Mouse (Mus musculus): Measurements from ENCODE around the gene Zfp553.

- peak; percentile 24; the same call in 1 of the 2 replicates for TF ChIP-seq CTCF (IDR thresholded peaks at IDR 0.05; ENCODE audit: low read depth, low read length)
- no peak for TF ChIP-seq POLR2A (IDR thresholded peaks at IDR 0.05; ENCODE audit: borderline replicate concordance, low read depth, low read length)
Measured at GRCm38 (mm10) chr7:127228615-127229303, 4.1 kb upstream of the Zfp553 start.

All from bone marrow macrophage, adult 2 months (primary cell).